8 mouse cellular contexts compared by ENCODE assay signal in the genomic region with DNA sequence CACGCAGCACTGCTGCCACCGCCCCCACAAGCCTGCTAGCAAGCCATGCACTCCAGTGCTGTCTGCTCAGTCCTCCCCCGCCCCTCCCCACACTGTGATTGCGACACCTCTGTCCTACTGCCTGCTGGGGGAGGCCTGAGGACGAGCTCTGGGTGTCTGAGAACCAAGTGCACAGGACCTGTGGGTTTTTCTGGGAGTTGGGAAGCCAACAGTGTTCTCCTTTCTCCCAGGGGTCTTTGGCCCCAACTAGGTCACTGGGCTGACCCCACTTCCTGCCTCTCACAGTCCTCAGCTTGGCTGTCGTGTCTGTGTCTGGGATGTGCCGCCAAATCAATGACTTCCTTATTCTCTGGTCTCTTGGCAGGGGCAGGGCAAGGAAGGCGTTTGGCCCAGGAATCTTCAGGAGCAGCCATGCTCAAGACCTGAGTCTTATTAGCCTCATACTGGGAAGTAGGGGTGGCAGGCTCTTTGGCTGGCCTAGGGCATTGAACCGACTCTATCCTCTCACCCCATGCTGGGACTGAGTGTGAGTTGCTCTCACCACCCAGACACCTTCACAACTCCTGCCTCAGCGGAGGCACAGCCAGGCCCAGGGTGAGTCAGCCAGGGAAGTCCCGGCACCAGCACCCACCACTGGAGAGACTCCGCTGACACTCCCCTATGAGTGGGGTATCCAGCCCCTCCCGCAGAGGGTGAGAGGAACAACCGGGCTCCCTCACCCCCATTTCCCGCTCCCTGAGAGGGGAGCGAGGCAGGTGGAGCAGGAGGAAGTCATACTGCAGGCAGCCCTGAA. TPM values are rescaled to one million over a fixed set of nuclear protein-coding genes. Genes with fewer than 3 reads are reported as not detected.
DNase-seq lines count a peak whose midpoint lies in the region; ATAC-seq and TF ChIP-seq lines count a peak whose summit lies in the region.

No protein-coding gene starts in this region.

- DNase-seq in hindbrain, embryonic 10.5 days (ENCODE audit: low spot score): no peak
- DNase-seq in 3T3-L1 (ENCODE audit: low read depth, low spot score) (peak; percentile 68), liver (peak; percentile 69)
- no peak for DNase-seq in embryonic facial prominence, embryonic 10.5 days (ENCODE audit: low spot score)
- DNase-seq in forebrain, postnatal 0 days: no peak
- no peak for DNase-seq in cerebellum, adult 8-10 months

- WGBS in hindbrain, embryonic 10.5 days: 70% methylated on average over 16 of the region's 16 CpGs
- WGBS in hindbrain, embryonic 13.5 days: 66% methylated on average over 16 of the region's 16 CpGs
- 54% methylated on average over 16 of the region's 16 CpGs for WGBS in embryonic facial prominence, embryonic 10.5 days
- 63% methylated on average over 16 of the region's 16 CpGs for WGBS in stomach, embryonic 16.5 days
- 73% methylated on average over 16 of the region's 16 CpGs for WGBS in forebrain, postnatal 0 days

- H3K36me3 ChIP-seq in hindbrain, embryonic 10.5 days: no peaks in the 10 kb centered on the region
- H3K36me3 ChIP-seq in hindbrain, embryonic 13.5 days: no peaks in the 10 kb centered on the region
- no peaks in the 10 kb centered on the region for H3K36me3 ChIP-seq in embryonic facial prominence, embryonic 10.5 days (replicated peaks)
- H3K36me3 ChIP-seq in stomach, embryonic 16.5 days (ENCODE audit: control insufficient read depth, insufficient read depth, low read length): no peaks in the 10 kb centered on the region
- no peaks in the 10 kb centered on the region for H3K36me3 ChIP-seq in forebrain, postnatal 0 days (ENCODE audit: insufficient read depth)

- H3K4me2 ChIP-seq in hindbrain, embryonic 13.5 days: no peak overlapping the region
- no peak overlapping the region for H3K4me2 ChIP-seq in stomach, embryonic 16.5 days (ENCODE audit: low read depth, low read length)
- no peak overlapping the region for H3K4me2 ChIP-seq in forebrain, postnatal 0 days (ENCODE audit: low read depth)

- no peak for ATAC-seq in hindbrain, embryonic 13.5 days (ENCODE audit: low FRiP score)
- ATAC-seq in stomach, embryonic 16.5 days (ENCODE audit: insufficient read depth, low FRiP score): no peak
- no peak; the same call in 1 of the 2 replicates for ATAC-seq in forebrain, postnatal 0 days

- no peak overlapping the region for H3K9ac ChIP-seq in hindbrain, embryonic 13.5 days
- H3K9ac ChIP-seq in stomach, embryonic 16.5 days (ENCODE audit: low read length): peak overlapping the region; percentile 33; the same call in 1 of the 2 replicates
- H3K9ac ChIP-seq in forebrain, postnatal 0 days: no peak overlapping the region

- TF ChIP-seq CTCF in forebrain, postnatal 0 days (IDR thresholded peaks at IDR 0.05; ENCODE audit: low read depth): no peak

- H3K27me3 ChIP-seq in hindbrain, embryonic 10.5 days (ENCODE audit: insufficient read depth, poor library complexity, severe bottlenecking): peaks cover 25% of the 10 kb centered on the region
- H3K27me3 ChIP-seq in hindbrain, embryonic 13.5 days: peaks cover 88% of the 10 kb centered on the region
- peaks cover 6% of the 10 kb centered on the region for H3K27me3 ChIP-seq in embryonic facial prominence, embryonic 10.5 days (replicated peaks; ENCODE audit: low read depth, poor library complexity, severe bottlenecking)
- no peaks in the 10 kb centered on the region for H3K27me3 ChIP-seq in stomach, embryonic 16.5 days (ENCODE audit: control insufficient read depth, insufficient read depth, low read length)
- no peaks in the 10 kb centered on the region for H3K27me3 ChIP-seq in forebrain, postnatal 0 days (ENCODE audit: insufficient read depth, low read length)

- H3K4me3 ChIP-seq in hindbrain, embryonic 10.5 days: no peak overlapping the region
- no peak overlapping the region for H3K4me3 ChIP-seq in hindbrain, embryonic 13.5 days
- H3K4me3 ChIP-seq in embryonic facial prominence, embryonic 10.5 days: no peak overlapping the region
- H3K4me3 ChIP-seq in stomach, embryonic 16.5 days (replicated peaks; ENCODE audit: low read length): no peak overlapping the region
- no peak overlapping the region for H3K4me3 ChIP-seq in forebrain, postnatal 0 days (ENCODE audit: low read depth, low read length)

- H3K27ac ChIP-seq in hindbrain, embryonic 10.5 days: peak overlapping the region; percentile 71
- H3K27ac ChIP-seq in hindbrain, embryonic 13.5 days: no peak overlapping the region
- peak overlapping the region; percentile 60 for H3K27ac ChIP-seq in embryonic facial prominence, embryonic 10.5 days (replicated peaks)
- H3K27ac ChIP-seq in stomach, embryonic 16.5 days (ENCODE audit: low read length): peak overlapping the region; percentile 31
- no peak overlapping the region for H3K27ac ChIP-seq in forebrain, postnatal 0 days (ENCODE audit: low read depth, low read length)

- peaks cover 53% of the 10 kb centered on the region for H3K4me1 ChIP-seq in hindbrain, embryonic 10.5 days (replicated peaks)
- H3K4me1 ChIP-seq in hindbrain, embryonic 13.5 days (replicated peaks): peaks cover 26% of the 10 kb centered on the region
- H3K4me1 ChIP-seq in embryonic facial prominence, embryonic 10.5 days: peaks cover 61% of the 10 kb centered on the region
- peaks cover 66% of the 10 kb centered on the region for H3K4me1 ChIP-seq in stomach, embryonic 16.5 days (ENCODE audit: control insufficient read depth, insufficient read depth, low read length)
- H3K4me1 ChIP-seq in forebrain, postnatal 0 days (ENCODE audit: insufficient read depth): peaks cover 13% of the 10 kb centered on the region; the same call in 1 of the 2 replicates

- H3K9me3 ChIP-seq in hindbrain, embryonic 10.5 days: no peaks in the 10 kb centered on the region
- no peaks in the 10 kb centered on the region for H3K9me3 ChIP-seq in hindbrain, embryonic 13.5 days
- H3K9me3 ChIP-seq in embryonic facial prominence, embryonic 10.5 days: no peaks in the 10 kb centered on the region
- H3K9me3 ChIP-seq in stomach, embryonic 16.5 days (replicated peaks; ENCODE audit: control insufficient read depth, low read length): no peaks in the 10 kb centered on the region
- H3K9me3 ChIP-seq in forebrain, postnatal 0 days (ENCODE audit: low read length): no peaks in the 10 kb centered on the region

RNA-seq across cellular contexts. Expression of gene Dagla, which starts 14.3 kb away (rescaled TPM):
- polyA plus RNA-seq in hindbrain, embryonic 10.5 days (2016; fragmentation: Nextera tagmentation; extraction: Ambion mirVana): 2.1 and 3.4 TPM in 2 replicates
- polyA plus RNA-seq in hindbrain, embryonic 13.5 days (2015; fragmentation: Nextera tagmentation; extraction: Ambion mirVana): 6.1 and 6.3 TPM in 2 replicates
- polyA plus RNA-seq in embryonic facial prominence, embryonic 10.5 days (2016; fragmentation: Nextera tagmentation; extraction: Ambion mirVana): 2.2 and 2.4 TPM in 2 replicates
- polyA plus RNA-seq in stomach, embryonic 16.5 days (2015; fragmentation: Nextera tagmentation; extraction: Ambion mirVana): 2.9 and 3.4 TPM in 2 replicates
- 17.4 and 21.8 TPM in 2 replicates for total RNA-seq in forebrain, postnatal 0 days (2014; rRNA removed)
- polyA plus RNA-seq in forebrain, postnatal 0 days (2015; fragmentation: Nextera tagmentation; extraction: Ambion mirVana): 8.2 and 11.2 TPM in 2 replicates

RNA-seq across cellular contexts. Expression of gene Myrf, which starts 49.8 kb away (rescaled TPM):
- polyA plus RNA-seq in hindbrain, embryonic 10.5 days (2016; fragmentation: Nextera tagmentation; extraction: Ambion mirVana): 2.1 and 2.7 TPM in 2 replicates
- polyA plus RNA-seq in hindbrain, embryonic 13.5 days (2015; fragmentation: Nextera tagmentation; extraction: Ambion mirVana): 0.44 and 0.50 TPM in 2 replicates
- 4.2 TPM in 2 replicates for polyA plus RNA-seq in embryonic facial prominence, embryonic 10.5 days (2016; fragmentation: Nextera tagmentation; extraction: Ambion mirVana)
- 16.6 and 17.6 TPM in 2 replicates for polyA plus RNA-seq in stomach, embryonic 16.5 days (2015; fragmentation: Nextera tagmentation; extraction: Ambion mirVana)
- 0.54 and 0.81 TPM in 2 replicates for total RNA-seq in forebrain, postnatal 0 days (2014; rRNA removed)
- polyA plus RNA-seq in forebrain, postnatal 0 days (2015; fragmentation: Nextera tagmentation; extraction: Ambion mirVana): 0.20 and 0.47 TPM in 2 replicates

Comparison
In these comparisons a context has a peak if more than half of its experiments do, and no peak if none do; other contexts are left out.
1. H3K27ac ChIP-seq: peak in hindbrain, embryonic 10.5 days (single experiment), embryonic facial prominence, embryonic 10.5 days (single experiment) and stomach, embryonic 16.5 days (single experiment); none in hindbrain, embryonic 13.5 days (single experiment) and forebrain, postnatal 0 days (single experiment).
2. DNase-seq: peak in 3T3-L1 (single experiment) and liver (single experiment); none in hindbrain, embryonic 10.5 days (single experiment), embryonic facial prominence, embryonic 10.5 days (single experiment), forebrain, postnatal 0 days (single experiment) and cerebellum, adult 8-10 months (single experiment).